Mouse (Mus musculus) lung, postnatal 14 days (tissue): ENCODE measurements around the gene Hfe2.

Source experiments
- DNase-seq: peaks from one replicate; pipeline ENCODE4 v3.0.0; 2021

Hfe2 gene

GRCm38 (mm10) chr3:96576690-96577541 lies 51.9 kb downstream of the Hfe2 start, which contains the start of gene Gm16253:
Gene Gm16253, plus strand, starts transcription at chr3:96576984.
- peak; percentile 91 for DNase-seq

- DNase-seq, result no peak
Measured at GRCm38 (mm10) chr3:96577566-96577965, 52.6 kb downstream of the Hfe2 start.
